In genomic region chr16:15478876-15479275, GRCm38 (mm10) we compare ENCODE assay signal across 17 mouse cellular contexts.
"Had no signal": no experiment of that assay in that cellular context is flagged by ENCODE, and none has a peak within 500 bp of the region (broad histone marks: within the 10 kb centered on the region; RNA-seq: fewer than 3 reads in every experiment).

No protein-coding gene starts in this region.

- H3K4me1 ChIP-seq: midbrain, embryonic 10.5 days; midbrain, embryonic 12.5 days; neural tube, embryonic 13.5 days; neural tube, embryonic 15.5 days; stomach, embryonic 15.5 days had no signal

- ATAC-seq: midbrain, embryonic 16.5 days had no signal

- H3K4me2 ChIP-seq: lung, embryonic 14.5 days; midbrain, embryonic 12.5 days; neural tube, embryonic 13.5 days; neural tube, embryonic 15.5 days; stomach, embryonic 15.5 days had no signal

- H3K9ac ChIP-seq: lung, embryonic 14.5 days; midbrain, embryonic 12.5 days; neural tube, embryonic 13.5 days; neural tube, embryonic 15.5 days; stomach, embryonic 15.5 days had no signal

- DNase-seq: lung, adult 18-20 months; lung, embryonic 14.5 days; lung, postnatal 10 days; lung, postnatal 4 days; midbrain, embryonic 14.5 days; right cerebral cortex, postnatal 14 days; thymus, adult 2 months; thymus, postnatal 25 days; thymus, postnatal 4 days had no signal

- H3K9me3 ChIP-seq: midbrain, embryonic 12.5 days; neural tube, embryonic 13.5 days; neural tube, embryonic 15.5 days; stomach, embryonic 15.5 days had no signal

- H3K36me3 ChIP-seq: midbrain, embryonic 10.5 days; midbrain, embryonic 12.5 days; neural tube, embryonic 13.5 days; neural tube, embryonic 15.5 days; stomach, embryonic 15.5 days had no signal

- H3K4me3 ChIP-seq: midbrain, embryonic 10.5 days; midbrain, embryonic 12.5 days; myocyte; neural tube, embryonic 13.5 days; neural tube, embryonic 15.5 days; stomach, embryonic 15.5 days had no signal

- H3K27me3 ChIP-seq: midbrain, embryonic 12.5 days; neural tube, embryonic 13.5 days; neural tube, embryonic 15.5 days; stomach, embryonic 15.5 days had no signal

- H3K27ac ChIP-seq: midbrain, embryonic 10.5 days; midbrain, embryonic 12.5 days; neural tube, embryonic 13.5 days; neural tube, embryonic 15.5 days; stomach, embryonic 15.5 days; stomach, postnatal 0 days had no signal
